In genomic region chr8:117305405-117305804, GRCm38 (mm10) we compare ENCODE assay signal across 20 mouse cellular contexts. TPM values are rescaled to one million over a fixed set of nuclear protein-coding genes. Genes with fewer than 3 reads are reported as not detected.
DNase-seq lines count a peak whose midpoint lies in the region; ATAC-seq and TF ChIP-seq lines count a peak whose summit lies in the region.
"Had no signal": no experiment of that assay in that cellular context is flagged by ENCODE, and none has a peak within 500 bp of the region (broad histone marks: within the 10 kb centered on the region; RNA-seq: fewer than 3 reads in every experiment).

No protein-coding gene starts in this region.

- H3K27ac ChIP-seq in spleen, adult 2 months (ENCODE audit: insufficient read depth, low read length), result peak overlapping the region; percentile 25; the same call in 1 of the 2 replicates
- H3K27ac ChIP-seq in kidney, embryonic 16.5 days (ENCODE audit: low read length), result no peak overlapping the region
- H3K27ac ChIP-seq: forebrain, embryonic 15.5 days; gastrocnemius, adult 2 months; hindbrain, embryonic 15.5 days; layer of hippocampus, adult 2 months; limb, embryonic 15.5 days had no signal

- DNase-seq in spleen, adult 2 months (ENCODE audit: low read depth in 1 of 2, low spot score in 2 of 2), result peak in 1 of 2 experiments; percentile 45
- no peak for DNase-seq in spleen, adult 12 weeks (ENCODE audit: low spot score)
- peak; percentile 65 for DNase-seq in T-cell, adult 2 months (ENCODE audit: low spot score)
- peak; percentile 47 to 61 for DNase-seq in thymus, postnatal 36 days
- no peak for DNase-seq in left cerebral cortex, adult 8-10 months (ENCODE audit: low spot score in 2 of 2)
- DNase-seq: adrenal gland, adult 8-10 months; cerebellum, adult 11-12 months; gastrocnemius, adult 2 months; kidney, adult 8-10 months; lung, embryonic 14.5 days; right cerebral cortex, postnatal 4 days had no signal

- no peak overlapping the region for H3K4me2 ChIP-seq in kidney, embryonic 16.5 days (replicated peaks; ENCODE audit: low read depth, low read length)
- H3K4me2 ChIP-seq: embryonic facial prominence, embryonic 15.5 days; forebrain, embryonic 15.5 days; hindbrain, embryonic 15.5 days; limb, embryonic 15.5 days; lung, embryonic 14.5 days had no signal

- no peak for TF ChIP-seq CTCF in spleen, adult 2 months (IDR thresholded peaks at IDR 0.05; ENCODE audit: extremely low read depth, insufficient read depth, insufficient read length, insufficient replicate concordance)

- H3K36me3 ChIP-seq in spleen, adult 2 months (ENCODE audit: control insufficient read depth, insufficient read depth, low read length), result no peaks in the 10 kb centered on the region
- H3K36me3 ChIP-seq in kidney, embryonic 16.5 days (ENCODE audit: insufficient read depth, low read length), result no peaks in the 10 kb centered on the region
- H3K36me3 ChIP-seq: embryonic facial prominence, embryonic 15.5 days; forebrain, embryonic 15.5 days; hindbrain, embryonic 15.5 days; limb, embryonic 15.5 days had no signal

- 0 out of 2 replicates have a peak, but pooled peaks have one; percentile 16 for ATAC-seq in monocyte, adult 5-6 weeks (replicated peaks; ENCODE audit: insufficient number of reproducible peaks, low FRiP score, low TSS enrichment, poor library complexity, severe bottlenecking)
- ATAC-seq in kidney, embryonic 16.5 days (ENCODE audit: low FRiP score, low TSS enrichment), result no peak
- ATAC-seq in erythroblast, adult 5-6 weeks (replicated peaks; ENCODE audit: low FRiP score, poor library complexity, severe bottlenecking), result no peak
- ATAC-seq: forebrain, embryonic 15.5 days; Patski had no signal

- H3K9ac ChIP-seq in kidney, embryonic 16.5 days (replicated peaks; ENCODE audit: low read length), result no peak overlapping the region
- H3K9ac ChIP-seq: embryonic facial prominence, embryonic 15.5 days; forebrain, embryonic 15.5 days; hindbrain, embryonic 15.5 days; limb, embryonic 15.5 days; lung, embryonic 14.5 days had no signal

- peaks cover 57% of the 10 kb centered on the region for H3K4me1 ChIP-seq in spleen, adult 2 months (ENCODE audit: control insufficient read depth, insufficient read depth, insufficient read length)
- H3K4me1 ChIP-seq in kidney, embryonic 16.5 days (ENCODE audit: insufficient read depth, low read length), result peaks cover 51% of the 10 kb centered on the region

- WGBS in spleen, adult 2 months, result 12% methylated on average over 5 of the region's 5 CpGs
- WGBS in kidney, embryonic 16.5 days, result 62% methylated on average over 5 of the region's 5 CpGs

- no peak overlapping the region for H3K4me3 ChIP-seq in spleen, adult 2 months (ENCODE audit: extremely low read depth, insufficient read depth, insufficient read length)
- H3K4me3 ChIP-seq in kidney, embryonic 16.5 days (ENCODE audit: low read length), result no peak overlapping the region
- H3K4me3 ChIP-seq: embryonic facial prominence, embryonic 15.5 days; forebrain, embryonic 15.5 days; gastrocnemius, adult 2 months; hindbrain, embryonic 15.5 days; layer of hippocampus, adult 2 months; limb, embryonic 15.5 days had no signal

- TF ChIP-seq POLR2A in spleen, adult 2 months (IDR thresholded peaks at IDR 0.05; ENCODE audit: low read depth, low read length), result no peak

- H3K27me3 ChIP-seq in spleen, adult 2 months (ENCODE audit: control insufficient read depth, insufficient read depth, low read length), result no peaks in the 10 kb centered on the region
- H3K27me3 ChIP-seq in kidney, embryonic 16.5 days (ENCODE audit: insufficient read depth, low read length), result no peaks in the 10 kb centered on the region
- H3K27me3 ChIP-seq: embryonic facial prominence, embryonic 15.5 days; forebrain, embryonic 15.5 days; hindbrain, embryonic 15.5 days; limb, embryonic 15.5 days; Patski had no signal

- no peaks in the 10 kb centered on the region for H3K9me3 ChIP-seq in kidney, embryonic 16.5 days (ENCODE audit: low read length)
- H3K9me3 ChIP-seq: embryonic facial prominence, embryonic 15.5 days; forebrain, embryonic 15.5 days; hindbrain, embryonic 15.5 days; limb, embryonic 15.5 days had no signal

RNA-seq across cellular contexts. Expression of gene Cmip, which starts 48.5 kb away (rescaled TPM):
- polyA plus RNA-seq in spleen, adult 2 months (2012; rRNA removed), result 48.2 and 67.6 TPM in 2 replicates
- 27.4 to 61.1 TPM (median 27.9 TPM) in 3 replicates for total RNA-seq in monocyte, adult 5-6 weeks (2017)
- total RNA-seq in left cerebral cortex, adult 8-10 months (2022), result 100 to 1,000 TPM; 268 to 292 (median 275) TPM
- polyA plus RNA-seq in kidney, embryonic 16.5 days (2015; fragmentation: Nextera tagmentation; extraction: Ambion mirVana), result 20.4 and 21.0 TPM in 2 replicates
- total RNA-seq in erythroblast, adult 5-6 weeks (2015; ENCODE audit: low replicate concordance), result 25.1 and 34.8 TPM in 2 replicates
- 23.0 and 28.3 TPM in 2 replicates for total RNA-seq in erythroblast, adult 5-6 weeks (2017; ENCODE audit: low replicate concordance)

Comparison
In these comparisons a context has a peak if more than half of its experiments do, and no peak if none do; other contexts are left out.
1. DNase-seq: peak in T-cell, adult 2 months (single experiment) and thymus, postnatal 36 days (2 of 2); none in spleen, adult 12 weeks (single experiment) and left cerebral cortex, adult 8-10 months (0 of 2).